Mouse (Mus musculus): Measurements from ENCODE around the gene Mrm2. TPM values are rescaled to one million over a fixed set of nuclear protein-coding genes. Genes with fewer than 3 reads are reported as not detected.

The Mrm2 gene
- polyA plus RNA-seq, 1 experiment, result 12.3 TPM

DNA sequence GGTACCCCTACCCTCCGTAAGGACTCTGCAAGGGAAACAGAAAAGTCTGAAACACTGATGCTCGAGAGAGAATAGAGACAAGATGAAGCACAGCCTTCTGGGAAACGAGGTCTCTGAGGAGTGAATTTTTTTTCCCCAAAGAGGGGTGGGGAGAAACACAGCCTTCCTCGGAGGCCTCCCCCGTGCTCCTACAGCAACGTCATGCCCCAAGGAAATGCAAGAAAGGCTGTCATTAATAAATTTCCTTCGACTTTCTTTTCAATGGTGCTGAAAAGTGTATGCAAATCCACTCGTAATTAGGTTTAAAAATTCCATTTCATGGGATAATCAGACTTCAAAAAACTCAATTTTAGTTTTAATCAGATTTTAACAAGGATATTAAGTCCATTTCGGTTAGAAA, 51.5 kb downstream of the Mrm2 start:
- no peak for DNase-seq (ENCODE audit: extremely low spot score in 1 of 2, low spot score in 1 of 2)

Other genes starting within 250 kb of the Mrm2 start
- 16.4 and 17.9 TPM in 2 replicates for gene Mad1l1, start 10.3 kb downstream of the Mrm2 start, polyA plus RNA-seq (2012; rRNA removed)
- gene Nudt1, start 10.2 kb downstream of the Mrm2 start, polyA plus RNA-seq (2012; rRNA removed), result 11.3 and 12.0 TPM in 2 replicates
- gene Snx8, start 57.4 kb upstream of the Mrm2 start, polyA plus RNA-seq (2012; rRNA removed), result 10.3 and 11.1 TPM in 2 replicates
- 75.0 and 75.3 TPM in 2 replicates for gene Eif3b, start 87.4 kb upstream of the Mrm2 start, polyA plus RNA-seq (2012; rRNA removed)
- gene Gm4869, start 113.7 kb upstream of the Mrm2 start, polyA plus RNA-seq (2012; rRNA removed), result 0.06 and 0.15 TPM in 2 replicates
- 18.8 and 22.0 TPM in 2 replicates for gene Chst12, start 173.7 kb upstream of the Mrm2 start, polyA plus RNA-seq (2012; rRNA removed)
- gene Grifin, start 233.2 kb upstream of the Mrm2 start, polyA plus RNA-seq (2012; rRNA removed), result 0.21 and 0.34 TPM in 2 replicates

Measured in frontal cortex, adult 2 months (tissue).